Mouse (Mus musculus) layer of hippocampus, postnatal 36 days (tissue): ENCODE data around the gene Gm20903. TPM values are rescaled to one million over a fixed set of nuclear protein-coding genes. Genes with fewer than 3 reads are reported as not detected.
"Not testable (repeated sequence)": the region's sequence is repeated elsewhere in the genome, so short reads cannot be mapped to it uniquely, and the experiment has no call there.

Source experiments
- DNase-seq, 2 experiments: peaks; one replicate each; pipeline ENCODE4 v3.0.0; 2022
- total RNA-seq, 2 experiments: library from RNA; stranded (reverse); gene quantifications; 2 replicates each; pipeline ENCODE4 v1.2.3; 2021

The Gm20903 gene
- not detected for total RNA-seq

GRCm38 (mm10) chrY:73669015-73669414 is at the start of gene Gm20903:
TSS of gene Gm20903 (plus strand) at chrY:73669315.
- not testable (repeated sequence) for DNase-seq
